In the genomic region with DNA sequence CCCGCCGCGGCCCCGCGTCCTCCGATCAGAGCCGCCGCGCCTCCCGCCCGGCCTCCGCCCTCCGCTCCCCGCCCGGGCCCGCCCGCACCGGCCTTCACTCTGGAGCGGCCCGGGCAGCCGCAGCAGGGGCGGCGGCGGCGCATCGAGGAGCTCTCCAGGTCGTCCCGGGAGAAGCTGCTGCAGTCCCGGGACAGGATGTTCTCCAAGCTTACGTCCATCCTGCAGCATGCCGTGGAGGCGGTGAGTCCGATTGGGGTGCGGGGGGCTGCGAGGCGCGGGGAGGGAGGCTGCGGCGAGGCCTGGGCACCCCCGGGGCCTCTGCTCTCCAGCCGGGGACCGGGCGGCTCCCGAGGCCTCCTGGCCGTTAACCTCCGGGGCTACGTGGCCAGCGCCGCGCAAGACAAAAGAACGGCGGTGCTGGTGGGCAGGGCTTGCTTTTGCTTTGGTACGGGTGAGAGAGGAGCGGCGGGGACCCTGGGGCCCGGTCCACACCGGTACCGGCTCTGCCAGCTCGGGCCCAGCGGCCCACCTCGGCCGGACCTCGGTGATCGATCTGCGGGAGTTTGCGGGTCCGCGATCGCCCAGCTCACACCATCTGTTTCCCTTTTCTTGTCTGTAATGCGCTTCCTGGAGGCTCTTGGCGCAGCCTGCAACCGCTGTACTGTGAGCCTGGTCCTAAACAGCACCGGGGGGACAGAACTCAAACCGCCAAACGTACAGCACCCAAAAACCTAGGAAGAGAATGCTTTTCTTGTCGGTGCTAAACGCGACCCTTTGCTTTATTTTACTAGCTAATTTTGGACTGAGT, we compare ENCODE assay signal across 8 mouse cellular contexts. TPM values are rescaled to one million over a fixed set of nuclear protein-coding genes. Genes with fewer than 3 reads are reported as not detected.
DNase-seq lines count a peak whose midpoint lies in the region; ATAC-seq and TF ChIP-seq lines count a peak whose summit lies in the region.

No protein-coding gene starts in this region.

- H3K4me2 ChIP-seq in hindbrain, embryonic 13.5 days, result peak overlapping the region; percentile 71
- peak overlapping the region; percentile 64 for H3K4me2 ChIP-seq in limb, embryonic 12.5 days
- peak overlapping the region; percentile 60 for H3K4me2 ChIP-seq in midbrain, embryonic 12.5 days (replicated peaks)

- DNase-seq in layer of hippocampus, adult 2 months (ENCODE audit: low spot score in 2 of 2), result peak; percentile 19 to 46
- DNase-seq in layer of hippocampus, adult 11-12 months (ENCODE audit: low spot score), result no peak
- peak; percentile 80 for DNase-seq in brain, embryonic 14.5 days (ENCODE audit: low read depth)
- peak; percentile 36 to 53 for DNase-seq in frontal cortex, postnatal 14 days (ENCODE audit: low spot score in 2 of 2)
- peak; percentile 51 for DNase-seq in splenic B cell, adult 2 months (ENCODE audit: low read depth, low spot score)

- H3K27ac ChIP-seq in layer of hippocampus, adult 2 months, result peak overlapping the region; percentile 93
- H3K27ac ChIP-seq in hindbrain, embryonic 13.5 days, result peak overlapping the region; percentile 98
- H3K27ac ChIP-seq in limb, embryonic 12.5 days, result peak overlapping the region; percentile 96
- H3K27ac ChIP-seq in midbrain, embryonic 12.5 days (replicated peaks), result peak overlapping the region; percentile 94

- no peaks in the 10 kb centered on the region for H3K36me3 ChIP-seq in hindbrain, embryonic 13.5 days
- H3K36me3 ChIP-seq in limb, embryonic 12.5 days, result no peaks in the 10 kb centered on the region
- no peaks in the 10 kb centered on the region for H3K36me3 ChIP-seq in midbrain, embryonic 12.5 days
- no peaks in the 10 kb centered on the region for H3K36me3 ChIP-seq in splenic B cell, adult 2 months (ENCODE audit: control insufficient read depth, insufficient read depth, low read length, poor library complexity, severe bottlenecking)

- TF ChIP-seq POLR2A in brain, embryonic 14.5 days (IDR thresholded peaks at IDR 0.05; ENCODE audit: borderline replicate concordance, extremely low read depth, insufficient read depth, insufficient read length, poor library complexity, severe bottlenecking), result peak; percentile 15; the same call in 1 of the 2 replicates

- H3K9me3 ChIP-seq in hindbrain, embryonic 13.5 days, result no peaks in the 10 kb centered on the region
- no peaks in the 10 kb centered on the region for H3K9me3 ChIP-seq in limb, embryonic 12.5 days
- H3K9me3 ChIP-seq in midbrain, embryonic 12.5 days, result no peaks in the 10 kb centered on the region

- peak; percentile 83 for ATAC-seq in hindbrain, embryonic 13.5 days (ENCODE audit: low FRiP score)
- ATAC-seq in limb, embryonic 12.5 days (ENCODE audit: insufficient number of reproducible peaks, insufficient read depth, low FRiP score, low TSS enrichment, low read depth), result peak; percentile 65; the same call in 1 of the 2 replicates
- ATAC-seq in midbrain, embryonic 12.5 days (ENCODE audit: low FRiP score, low read depth), result peak; percentile 32; the same call in 1 of the 2 replicates

- H3K4me3 ChIP-seq in layer of hippocampus, adult 2 months, result peak overlapping the region; percentile 87
- H3K4me3 ChIP-seq in hindbrain, embryonic 13.5 days, result peak overlapping the region; percentile 95
- peak overlapping the region; percentile 91 for H3K4me3 ChIP-seq in limb, embryonic 12.5 days (replicated peaks)
- peak overlapping the region; percentile 68 for H3K4me3 ChIP-seq in midbrain, embryonic 12.5 days

- no peaks in the 10 kb centered on the region for H3K27me3 ChIP-seq in hindbrain, embryonic 13.5 days
- no peaks in the 10 kb centered on the region for H3K27me3 ChIP-seq in limb, embryonic 12.5 days
- no peaks in the 10 kb centered on the region for H3K27me3 ChIP-seq in midbrain, embryonic 12.5 days
- H3K27me3 ChIP-seq in splenic B cell, adult 2 months (ENCODE audit: control insufficient read depth, insufficient read depth, low read length, poor library complexity, severe bottlenecking), result no peaks in the 10 kb centered on the region

- peak overlapping the region; percentile 100 for H3K9ac ChIP-seq in hindbrain, embryonic 13.5 days
- H3K9ac ChIP-seq in limb, embryonic 12.5 days (replicated peaks), result peak overlapping the region; percentile 99
- peak overlapping the region; percentile 94 for H3K9ac ChIP-seq in midbrain, embryonic 12.5 days (replicated peaks)

- under 1% methylated on average over 74 of the region's 78 CpGs for WGBS in hindbrain, embryonic 13.5 days
- under 1% methylated on average over 78 of the region's 78 CpGs for WGBS in limb, embryonic 12.5 days
- WGBS in midbrain, embryonic 12.5 days, result under 1% methylated on average over 64 of the region's 78 CpGs

- H3K4me1 ChIP-seq in hindbrain, embryonic 13.5 days (replicated peaks), result peaks cover 62% of the 10 kb centered on the region
- peaks cover 54% of the 10 kb centered on the region for H3K4me1 ChIP-seq in limb, embryonic 12.5 days (replicated peaks)
- peaks cover 53% of the 10 kb centered on the region for H3K4me1 ChIP-seq in midbrain, embryonic 12.5 days

- no peak for TF ChIP-seq CTCF in layer of hippocampus, adult 2 months (conservative IDR thresholded peaks at IDR 0.05)
- no peak for TF ChIP-seq CTCF in brain, embryonic 14.5 days (IDR thresholded peaks at IDR 0.05; ENCODE audit: borderline replicate concordance, extremely low read depth, insufficient read depth, insufficient read length)

RNA-seq across cellular contexts. Expression of gene Fam160b1, which starts 0.9 kb away (rescaled TPM):
- 10 to 100 TPM; 21.2 to 22.7 TPM for total RNA-seq in layer of hippocampus, adult 2 months (2021)
- 18.2 and 21.6 TPM in 2 replicates for polyA plus RNA-seq in brain, embryonic 14.5 days (2012; rRNA removed)
- polyA plus RNA-seq in hindbrain, embryonic 13.5 days (2015; fragmentation: Nextera tagmentation; extraction: Ambion mirVana), result 13.5 and 13.7 TPM in 2 replicates
- polyA plus RNA-seq in limb, embryonic 12.5 days (2016; fragmentation: Nextera tagmentation; extraction: Ambion mirVana), result 17.6 and 18.1 TPM in 2 replicates
- 17.7 and 19.1 TPM in 2 replicates for polyA plus RNA-seq in midbrain, embryonic 12.5 days (2016; fragmentation: Nextera tagmentation; extraction: Ambion mirVana)

RNA-seq across cellular contexts. Expression of gene Ablim1, which starts 46.6 kb away (rescaled TPM):
- 10 to 100 TPM; 85.1 to 86.0 TPM for total RNA-seq in layer of hippocampus, adult 2 months (2021)
- 19.3 and 40.7 TPM in 2 replicates for polyA plus RNA-seq in brain, embryonic 14.5 days (2012; rRNA removed)
- 37.9 and 40.2 TPM in 2 replicates for polyA plus RNA-seq in hindbrain, embryonic 13.5 days (2015; fragmentation: Nextera tagmentation; extraction: Ambion mirVana)
- polyA plus RNA-seq in limb, embryonic 12.5 days (2016; fragmentation: Nextera tagmentation; extraction: Ambion mirVana), result 22.1 and 26.1 TPM in 2 replicates
- polyA plus RNA-seq in midbrain, embryonic 12.5 days (2016; fragmentation: Nextera tagmentation; extraction: Ambion mirVana), result 23.5 and 24.0 TPM in 2 replicates

Comparison
In these comparisons a context has a peak if more than half of its experiments do, and no peak if none do; other contexts are left out.
1. ATAC-seq: peak in every context shown above with its lines; median percentile 83 in hindbrain, embryonic 13.5 days; 65 in limb, embryonic 12.5 days; 32 in midbrain, embryonic 12.5 days.